Mouse (Mus musculus) heart, adult 9 months (tissue): ENCODE data around the gene Tbc1d14.
A peak's percentile ranks its signal among the peaks of the same experiment; 100 is the strongest.

Experiments used
- DNase-seq, 2 experiments: peaks; one replicate each; pipeline ENCODE4 v3.0.0; 2022; ENCODE audit warnings: low spot score in 2 of 2

The Tbc1d14 gene

GRCm38 (mm10) chr5:36576457-36576856 is 16.6 kb downstream of the Tbc1d14 start:
- DNase-seq, result no peak

- DNase-seq, result peak; percentile 60 to 82
Observed at GRCm38 (mm10) chr5:36575745-36576144, 17.3 kb downstream of the Tbc1d14 start.

GRCm38 (mm10) chr5:36575227-36575626 is 17.8 kb downstream of the Tbc1d14 start:
- peak; percentile 72 to 82 for DNase-seq

DNA sequence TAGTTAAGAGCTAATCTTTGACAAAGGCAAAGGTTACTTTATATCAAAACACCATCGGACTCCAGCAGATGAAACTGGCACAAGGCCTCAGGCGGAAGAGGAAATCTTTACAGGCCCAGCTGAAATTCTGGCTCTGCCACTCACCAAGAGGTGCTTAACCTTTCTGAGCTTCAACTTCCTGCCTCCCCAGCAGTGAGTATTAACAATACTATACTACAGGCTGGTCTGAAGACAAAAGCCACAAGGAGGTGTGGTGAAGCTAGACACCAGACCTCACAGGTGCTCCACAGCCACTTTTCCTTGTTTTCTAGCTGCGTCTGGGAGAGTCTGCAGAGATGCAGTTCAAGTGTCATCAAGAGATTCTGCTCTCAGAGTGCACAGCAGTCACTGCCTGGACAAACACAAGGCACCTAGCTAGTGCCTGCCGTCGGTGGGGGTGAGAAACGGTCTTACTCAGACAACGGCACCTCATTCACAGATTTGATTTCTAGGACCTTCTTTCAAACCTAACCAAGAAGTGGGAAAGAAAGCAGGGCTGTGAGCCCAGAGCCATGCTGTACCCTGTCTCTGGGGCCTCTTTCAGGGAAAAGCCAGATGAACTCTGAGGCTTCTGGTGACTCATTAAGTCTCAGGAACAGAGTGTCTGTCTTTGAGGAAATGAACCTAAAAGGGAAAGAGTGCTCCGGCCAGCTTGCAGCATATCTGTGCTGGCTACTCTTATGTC is 18.8 kb downstream of the Tbc1d14 start:
- DNase-seq, result peak; percentile 45 to 65

GRCm38 (mm10) chr5:36573354-36573753 is 19.7 kb downstream of the Tbc1d14 start:
- DNase-seq, result no peak

- no peak for DNase-seq
Observed at GRCm38 (mm10) chr5:36571371-36571770, 21.7 kb downstream of the Tbc1d14 start.

DNA sequence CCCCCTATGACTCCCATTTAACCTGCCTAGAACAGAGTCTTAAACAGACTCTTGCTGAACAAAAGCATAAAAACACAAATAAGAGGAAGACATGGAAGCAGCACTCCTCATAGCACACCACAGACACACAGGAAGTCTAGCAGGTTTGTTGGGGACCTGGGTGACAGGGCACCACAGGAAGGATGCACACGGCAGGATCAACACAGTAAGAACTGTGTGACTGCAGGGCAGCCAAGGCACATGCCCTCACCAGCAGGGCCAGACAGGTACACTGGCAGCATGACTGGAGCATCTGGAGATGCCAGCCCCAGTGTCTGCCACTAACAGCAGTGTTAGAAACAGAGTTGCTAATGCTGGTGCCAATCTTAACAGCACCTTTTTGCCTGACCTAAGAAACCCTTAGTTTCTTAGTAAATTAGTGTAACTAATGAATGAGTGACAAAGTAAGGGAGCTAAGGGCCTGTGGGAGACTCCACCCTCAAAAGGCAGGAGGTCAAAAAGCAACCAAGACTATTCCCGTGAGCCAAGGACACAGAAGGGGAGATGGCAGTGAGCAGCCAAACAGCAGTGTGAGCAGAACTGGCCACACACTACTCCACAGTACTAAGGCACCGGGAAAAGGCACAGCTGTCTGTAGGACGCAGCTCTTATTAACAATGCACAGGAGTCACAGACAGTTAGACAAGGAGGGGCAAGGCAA is 22.4 kb downstream of the Tbc1d14 start:
- no peak for DNase-seq

DNA sequence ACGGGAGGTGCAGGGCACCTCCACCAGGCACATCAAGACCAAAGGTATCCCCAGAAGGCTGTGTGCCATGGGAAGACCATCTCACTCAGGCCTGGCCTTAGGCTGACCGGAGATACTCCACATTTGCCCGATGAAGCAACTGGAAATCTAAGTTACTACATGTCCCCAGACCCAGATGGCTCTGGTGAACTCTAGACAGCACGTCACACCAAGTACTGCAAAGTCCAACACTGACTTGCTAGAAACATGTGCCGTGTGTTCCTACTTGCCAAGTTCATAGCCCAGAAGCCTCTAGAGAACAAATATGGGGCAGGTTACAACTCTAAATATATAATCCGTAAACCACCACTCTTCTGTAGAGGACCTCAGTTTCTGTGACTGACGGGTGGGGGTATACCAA is 23.0 kb downstream of the Tbc1d14 start:
- no peak for DNase-seq

DNA sequence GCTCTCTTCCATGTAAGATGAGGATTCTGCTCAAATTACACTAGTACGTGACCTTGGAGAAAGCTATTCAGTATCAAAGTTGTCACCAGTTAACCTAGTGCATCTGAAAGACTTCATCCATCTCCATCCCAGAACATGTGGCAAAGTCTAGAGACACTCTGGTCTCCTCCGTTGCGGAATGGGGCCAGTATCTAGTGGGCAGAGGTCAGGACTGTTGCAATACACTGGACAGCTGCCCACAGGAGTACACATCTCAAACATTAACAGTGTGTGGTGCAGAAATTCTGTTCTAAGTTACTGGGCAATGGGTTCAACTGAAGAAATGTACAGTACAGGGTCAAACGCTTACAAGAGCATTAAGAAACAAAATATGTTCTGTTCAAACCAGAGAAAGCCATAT is 25.0 kb downstream of the Tbc1d14 start:
- no peak for DNase-seq

GRCm38 (mm10) chr5:36567627-36568026 is 25.4 kb downstream of the Tbc1d14 start:
- no peak for DNase-seq

- DNase-seq, result no peak
Observed at GRCm38 (mm10) chr5:36564530-36564929, 28.5 kb downstream of the Tbc1d14 start.

DNA sequence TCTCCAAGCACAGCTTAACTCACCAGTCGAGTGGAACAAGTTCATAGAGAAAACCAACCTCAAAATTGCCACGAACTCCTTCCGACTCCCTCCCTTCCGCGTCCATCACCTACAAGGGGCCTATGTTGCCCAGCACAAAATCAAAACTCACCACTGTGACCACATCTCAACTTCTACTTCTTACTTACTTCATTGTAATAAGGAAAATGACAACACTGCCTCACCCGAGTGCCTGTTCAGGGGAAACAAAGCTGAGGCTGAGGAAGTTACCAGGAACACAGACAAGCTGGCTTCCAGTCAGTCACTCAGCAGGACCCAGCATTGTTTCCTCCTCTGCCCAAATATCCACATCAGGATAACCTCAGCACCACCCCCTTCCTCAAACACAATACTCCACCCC is 29.3 kb downstream of the Tbc1d14 start:
- DNase-seq, result peak in 1 of 2 experiments; percentile 26

DNA sequence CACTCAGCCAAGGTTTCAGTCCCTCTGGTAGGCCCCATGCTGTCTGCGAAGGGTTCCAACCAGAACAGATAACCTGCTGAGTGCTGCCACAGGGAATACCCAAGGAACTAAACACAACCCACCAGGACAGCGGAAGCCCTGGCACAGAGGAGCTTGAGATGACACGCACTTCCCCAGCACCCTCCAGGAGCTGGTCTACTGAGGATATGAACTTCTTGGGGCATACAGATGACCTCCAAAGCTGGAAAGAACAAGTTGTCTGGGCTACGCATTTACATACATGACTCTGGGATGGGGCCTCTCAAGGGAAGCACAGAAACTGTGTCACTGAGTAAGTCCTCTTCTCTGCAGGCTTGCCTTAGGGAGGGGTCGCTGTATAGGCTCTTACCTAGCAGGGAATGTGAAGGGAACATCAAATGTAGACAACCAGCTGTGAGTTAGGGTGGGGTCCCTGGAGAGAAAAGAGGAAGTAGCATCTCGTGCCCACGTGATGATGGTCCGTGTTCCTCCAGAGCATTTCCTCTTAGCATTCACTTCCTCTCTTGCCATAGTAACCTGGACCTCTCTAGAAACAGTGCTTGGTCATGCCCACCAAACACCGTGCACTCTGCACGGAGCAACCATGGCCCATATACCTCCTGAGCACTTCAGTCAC is 30.2 kb downstream of the Tbc1d14 start:
- peak; percentile 53 to 74 for DNase-seq

DNA sequence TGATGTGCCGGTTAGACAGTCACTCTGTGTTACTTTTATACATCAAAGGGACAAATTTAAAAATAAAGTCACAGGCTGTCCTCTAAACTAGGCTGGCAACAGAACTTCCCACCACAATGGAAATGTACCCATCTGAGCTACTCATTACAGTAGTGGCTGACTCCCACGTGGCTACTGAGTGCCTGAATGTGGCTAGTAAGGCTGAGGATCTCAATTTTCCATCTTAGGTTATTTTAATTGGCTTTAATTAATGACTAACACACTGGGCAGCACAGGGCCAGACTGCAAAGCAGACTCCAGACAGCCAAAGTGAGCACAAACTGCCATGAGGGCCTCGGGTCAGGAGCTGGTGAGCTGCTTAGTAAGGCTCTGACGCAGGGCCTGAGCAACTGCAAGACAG is 31.6 kb downstream of the Tbc1d14 start:
- no peak for DNase-seq

DNA sequence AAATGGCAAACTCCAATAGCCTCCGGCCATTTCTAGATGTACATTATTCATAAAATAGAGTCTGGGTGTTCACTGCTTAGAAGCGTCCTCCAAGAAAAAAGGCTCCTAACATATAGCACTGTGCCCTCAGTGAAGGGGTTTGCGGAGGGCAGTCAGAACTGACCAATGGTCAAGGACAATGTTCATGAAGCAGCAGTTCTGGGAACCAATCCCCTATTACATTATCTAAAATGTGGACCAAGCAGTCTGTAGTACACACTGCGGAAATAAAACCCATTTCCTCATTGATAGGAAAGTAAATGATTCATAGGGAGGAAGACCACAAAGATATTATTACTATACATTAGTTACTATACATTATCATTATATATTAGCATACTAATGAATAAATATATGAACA is 32.6 kb downstream of the Tbc1d14 start:
- no peak for DNase-seq

- DNase-seq, result no peak
Observed at GRCm38 (mm10) chr5:36559510-36560235, 33.4 kb downstream of the Tbc1d14 start.

DNA sequence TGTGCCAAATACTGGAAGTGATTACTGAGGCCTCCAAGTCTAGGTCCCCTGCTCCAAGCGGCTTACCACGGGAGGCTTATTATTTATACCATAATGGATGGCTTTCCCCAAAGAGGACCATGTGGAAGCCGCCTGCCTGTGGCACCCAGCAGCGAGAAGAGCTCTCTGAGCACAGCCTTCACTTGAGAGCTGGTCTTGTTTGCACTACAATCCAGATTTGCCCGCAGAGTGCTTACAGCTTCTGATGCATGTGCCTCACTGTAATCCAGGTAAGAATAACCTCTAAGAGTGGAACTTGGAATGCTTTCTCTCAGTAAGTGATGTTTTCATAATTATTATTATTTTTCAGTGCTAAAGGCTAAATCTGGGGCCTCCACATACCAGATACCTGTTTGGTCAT is 34.0 kb downstream of the Tbc1d14 start:
- DNase-seq, result no peak

GRCm38 (mm10) chr5:36558526-36558925 is 34.5 kb downstream of the Tbc1d14 start:
- no peak for DNase-seq

GRCm38 (mm10) chr5:36557584-36558308 is 35.3 kb downstream of the Tbc1d14 start:
- no peak for DNase-seq

GRCm38 (mm10) chr5:36556906-36557305 is 36.2 kb downstream of the Tbc1d14 start:
- DNase-seq, result no peak

- DNase-seq, result no peak
Observed at GRCm38 (mm10) chr5:36556289-36556688, 36.8 kb downstream of the Tbc1d14 start.
